ENCODE assay signal across 15 mouse cellular contexts in genomic region chr3:99515751-99516150, GRCm38 (mm10).
DNase-seq lines count a peak whose midpoint lies in the region; ATAC-seq and TF ChIP-seq lines count a peak whose summit lies in the region.
"Had no signal": no experiment of that assay in that cellular context is flagged by ENCODE, and none has a peak within 500 bp of the region (broad histone marks: within the 10 kb centered on the region; RNA-seq: fewer than 3 reads in every experiment).

No protein-coding gene starts in this region.

- H3K9me3 ChIP-seq in forebrain, embryonic 15.5 days, result no peaks in the 10 kb centered on the region
- H3K9me3 ChIP-seq in forebrain, embryonic 12.5 days, result no peaks in the 10 kb centered on the region
- no peaks in the 10 kb centered on the region for H3K9me3 ChIP-seq in intestine, postnatal 0 days (ENCODE audit: control insufficient read depth)
- H3K9me3 ChIP-seq: midbrain, embryonic 13.5 days had no signal

- no peak overlapping the region for H3K27ac ChIP-seq in forebrain, embryonic 15.5 days (replicated peaks)
- no peak overlapping the region for H3K27ac ChIP-seq in forebrain, embryonic 12.5 days
- no peak overlapping the region for H3K27ac ChIP-seq in intestine, postnatal 0 days (ENCODE audit: low read depth, low read length)
- H3K27ac ChIP-seq: liver, embryonic 13.5 days; midbrain, embryonic 13.5 days had no signal

- peak; percentile 57; the same call in 1 of the 2 replicates for ATAC-seq in forebrain, embryonic 15.5 days (replicated peaks)
- no peak for ATAC-seq in forebrain, embryonic 12.5 days (ENCODE audit: low FRiP score)
- ATAC-seq in intestine, postnatal 0 days, result no peak
- ATAC-seq: midbrain, embryonic 13.5 days had no signal

- peak; percentile 23 to 47 for DNase-seq in layer of hippocampus, adult 8-10 months (ENCODE audit: low spot score in 2 of 2)
- peak; percentile 46 to 68 for DNase-seq in left cerebral cortex, postnatal 14 days (ENCODE audit: low spot score in 2 of 2)
- peak; percentile 68 for DNase-seq in telencephalon, adult 2 months (ENCODE audit: low read depth, low spot score)
- no peak for DNase-seq in cerebellum, postnatal 4 days (ENCODE audit: low spot score in 2 of 2)
- DNase-seq in gastrocnemius, adult 8-10 months (ENCODE audit: low spot score in 2 of 2), result no peak
- DNase-seq: adrenal gland, postnatal 10 days; cerebellum, adult 11 months; kidney, postnatal 25 days; liver, embryonic 13.5 days; lung, postnatal 14 days; thymus, adult 2 months had no signal

- WGBS in forebrain, embryonic 15.5 days, result 74% methylated on average over 8 of the region's 8 CpGs
- 87% methylated on average over 8 of the region's 8 CpGs for WGBS in forebrain, embryonic 12.5 days
- 93% methylated on average over 8 of the region's 8 CpGs for WGBS in intestine, postnatal 0 days

- no peak overlapping the region for H3K9ac ChIP-seq in forebrain, embryonic 15.5 days (replicated peaks)
- H3K9ac ChIP-seq in forebrain, embryonic 12.5 days, result no peak overlapping the region
- H3K9ac ChIP-seq in intestine, postnatal 0 days (ENCODE audit: low read depth, low read length), result no peak overlapping the region
- H3K9ac ChIP-seq: liver, embryonic 13.5 days; midbrain, embryonic 13.5 days had no signal

- intact Hi-C loops in left cerebral cortex, postnatal 14 days (cut with DNase I), result no loop called here

- no peaks in the 10 kb centered on the region for H3K36me3 ChIP-seq in forebrain, embryonic 15.5 days
- H3K36me3 ChIP-seq in forebrain, embryonic 12.5 days (replicated peaks), result no peaks in the 10 kb centered on the region
- no peaks in the 10 kb centered on the region for H3K36me3 ChIP-seq in intestine, postnatal 0 days (ENCODE audit: control insufficient read depth, insufficient read depth)
- H3K36me3 ChIP-seq: liver, embryonic 13.5 days; midbrain, embryonic 13.5 days had no signal

- no peak for TF ChIP-seq CTCF in intestine, postnatal 0 days (IDR thresholded peaks at IDR 0.05; ENCODE audit: low read depth)

- H3K4me3 ChIP-seq in forebrain, embryonic 15.5 days, result no peak overlapping the region
- no peak overlapping the region for H3K4me3 ChIP-seq in forebrain, embryonic 12.5 days (replicated peaks)
- no peak overlapping the region for H3K4me3 ChIP-seq in intestine, postnatal 0 days (ENCODE audit: low read depth, low read length)
- H3K4me3 ChIP-seq: liver, embryonic 13.5 days; midbrain, embryonic 13.5 days had no signal

- H3K27me3 ChIP-seq in forebrain, embryonic 15.5 days, result no peaks in the 10 kb centered on the region
- H3K27me3 ChIP-seq in forebrain, embryonic 12.5 days, result no peaks in the 10 kb centered on the region
- no peaks in the 10 kb centered on the region for H3K27me3 ChIP-seq in intestine, postnatal 0 days (replicated peaks; ENCODE audit: control insufficient read depth, insufficient read depth, low read length)
- H3K27me3 ChIP-seq: liver, embryonic 13.5 days; midbrain, embryonic 13.5 days had no signal

- H3K4me2 ChIP-seq in forebrain, embryonic 15.5 days (replicated peaks), result no peak overlapping the region
- no peak overlapping the region for H3K4me2 ChIP-seq in forebrain, embryonic 12.5 days
- H3K4me2 ChIP-seq in intestine, postnatal 0 days (replicated peaks; ENCODE audit: low read depth), result no peak overlapping the region
- H3K4me2 ChIP-seq: liver, embryonic 13.5 days; midbrain, embryonic 13.5 days had no signal

- H3K4me1 ChIP-seq in forebrain, embryonic 15.5 days, result no peaks in the 10 kb centered on the region
- no peaks in the 10 kb centered on the region for H3K4me1 ChIP-seq in forebrain, embryonic 12.5 days
- H3K4me1 ChIP-seq in intestine, postnatal 0 days (replicated peaks; ENCODE audit: control insufficient read depth, insufficient read depth, low read length), result no peaks in the 10 kb centered on the region
- H3K4me1 ChIP-seq: liver, embryonic 13.5 days; midbrain, embryonic 13.5 days had no signal

Comparison
In these comparisons a context has a peak if more than half of its experiments do, and no peak if none do; other contexts are left out.
1. DNase-seq: peak in layer of hippocampus, adult 8-10 months (2 of 2), left cerebral cortex, postnatal 14 days (2 of 2) and telencephalon, adult 2 months (single experiment); none in cerebellum, postnatal 4 days (0 of 2) and gastrocnemius, adult 8-10 months (0 of 2).